Mouse (Mus musculus) stomach, postnatal 0 days (tissue): ENCODE measurements around the gene Pex6.

ENCODE experiments used
- CTCF ChIP-seq: IDR thresholded peaks from 2 replicates; pipeline ENCODE4 v1.5.1; 2016; ENCODE audit warnings: antibody characterized with exemption, low read depth, mild to moderate bottlenecking, moderate library complexity
- EP300 ChIP-seq: optimal IDR thresholded peaks from 2 replicates; pipeline ENCODE3; 2016; ENCODE audit warnings: antibody characterized with exemption

DNA sequence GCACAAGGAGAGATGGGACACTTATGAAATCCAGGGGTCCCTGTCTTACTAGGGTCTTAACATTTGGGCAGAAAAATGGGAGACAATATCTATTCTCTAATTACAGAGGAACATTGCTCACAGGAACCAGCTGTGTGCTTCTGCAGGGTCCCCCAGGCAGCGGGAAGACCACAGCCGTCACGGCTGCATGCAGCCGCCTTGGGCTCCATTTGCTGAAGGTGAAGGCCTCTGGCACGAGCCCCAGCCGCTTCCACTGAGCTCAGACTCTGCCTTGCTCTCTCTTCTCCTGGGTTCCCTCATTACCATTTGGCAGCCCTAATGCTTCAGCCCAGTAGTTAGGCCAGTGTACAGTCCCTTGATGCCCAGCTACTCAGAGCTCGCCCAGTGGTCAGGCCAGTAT lies 9.8 kb downstream of the Pex6 start:
- TF ChIP-seq CTCF: no peak
- TF ChIP-seq EP300: no peak
